Mouse (Mus musculus) hindbrain, embryonic 13.5 days (tissue): ENCODE data around the gene Fam122c. TPM values are rescaled to one million over a fixed set of nuclear protein-coding genes. Genes with fewer than 3 reads are reported as not detected.

ENCODE experiments used
- polyA plus RNA-seq: library from polyadenylated mRNA; unstranded; fragments of >200 nt; fragmentation: Nextera tagmentation; extraction: Ambion mirVana; gene quantifications from 2 replicates; pipeline ENCODE4 v1.2.1, GENCODE M21; 2015

Gene Fam122c
- polyA plus RNA-seq, 1 experiment from 2014 or later, result not detected

Other genes starting within 250 kb of the Fam122c start
- gene Plac1, start 33.3 kb upstream of the Fam122c start, polyA plus RNA-seq, result 0.82 and 1.2 TPM in 2 replicates
- gene Fam122b, start 3.6 kb upstream of the Fam122c start, polyA plus RNA-seq, result 3.4 and 4.0 TPM in 2 replicates
- 57.7 and 60.0 TPM in 2 replicates for gene Mospd1, start 97.1 kb downstream of the Fam122c start, polyA plus RNA-seq
- gene Etd, start 161.5 kb downstream of the Fam122c start, polyA plus RNA-seq, result not detected in 2 replicates